Mouse (Mus musculus): ENCODE results near the gene Clcc1. TPM values are rescaled to one million over a fixed set of nuclear protein-coding genes. Genes with fewer than 3 reads are reported as not detected.
A peak's percentile ranks its signal among the peaks of the same experiment; 100 is the strongest.
"Not testable (repeated sequence)": the region's sequence is repeated elsewhere in the genome, so short reads cannot be mapped to it uniquely, and the experiment has no call there.

Clcc1 gene
- polyA plus RNA-seq, 1 experiment from 2014 or later, result 64.8 TPM

GRCm38 (mm10) chr3:108646036-108646435, 7.7 kb upstream of the Clcc1 start:
- H3K27me3 ChIP-seq (ENCODE audit: insufficient read depth, low read length), result no peaks in the 10 kb centered on the region
- H3K36me3 ChIP-seq (ENCODE audit: insufficient read depth, low read length), result no peaks in the 10 kb centered on the region
- no peak overlapping the region for H3K27ac ChIP-seq
- H3K4me1 ChIP-seq (replicated peaks; ENCODE audit: insufficient read depth, low read length), result no peaks in the 10 kb centered on the region
- DNase-seq (ENCODE audit: low spot score) (no peak), ATAC-seq (replicated peaks; ENCODE audit: low FRiP score, low read depth) (no peak)
- WGBS, result 72% methylated on average over 7 of the region's 7 CpGs
- H3K9ac ChIP-seq (ENCODE audit: low read depth, low read length), result no peak overlapping the region
- no peaks in the 10 kb centered on the region for H3K9me3 ChIP-seq (replicated peaks; ENCODE audit: low read length)
- H3K4me3 ChIP-seq (replicated peaks; ENCODE audit: low read depth, low read length), result no peak overlapping the region
- no peak overlapping the region for H3K4me2 ChIP-seq (ENCODE audit: low read length)
- TF ChIP-seq CTCF (IDR thresholded peaks at IDR 0.05; ENCODE audit: low read depth), result no peak

DNA sequence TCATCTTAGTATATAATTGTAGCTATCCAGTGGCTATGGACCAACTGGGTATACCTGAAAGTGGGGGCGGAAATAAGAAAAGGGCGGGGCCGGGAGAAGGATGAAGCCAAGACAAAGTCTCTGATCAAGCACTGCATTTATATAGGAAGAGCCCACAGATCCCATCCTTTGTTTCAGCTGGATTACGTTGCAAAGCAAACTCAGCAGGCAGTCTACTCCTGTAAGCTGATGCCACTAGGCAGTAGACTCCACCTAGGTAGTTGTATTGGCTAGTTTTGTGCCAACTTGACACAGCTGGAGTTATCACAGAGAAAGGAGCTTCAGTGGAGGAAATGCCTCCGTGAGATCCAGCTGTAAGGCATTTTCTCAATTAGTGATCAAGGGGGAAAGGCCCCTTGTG, 6.0 kb upstream of the Clcc1 start:
- not testable (repeated sequence) for H3K27me3 ChIP-seq (ENCODE audit: insufficient read depth, low read length); H3K9me3 ChIP-seq (replicated peaks; ENCODE audit: low read length); H3K4me2 ChIP-seq (ENCODE audit: low read length); H3K4me1 ChIP-seq (replicated peaks; ENCODE audit: insufficient read depth, low read length); H3K27ac ChIP-seq; DNase-seq (ENCODE audit: low spot score); ATAC-seq (replicated peaks; ENCODE audit: low FRiP score, low read depth); H3K36me3 ChIP-seq (ENCODE audit: insufficient read depth, low read length); H3K9ac ChIP-seq (ENCODE audit: low read depth, low read length); H3K4me3 ChIP-seq (replicated peaks; ENCODE audit: low read depth, low read length)
- 39% methylated on average over 5 of the region's 5 CpGs for WGBS

DNA sequence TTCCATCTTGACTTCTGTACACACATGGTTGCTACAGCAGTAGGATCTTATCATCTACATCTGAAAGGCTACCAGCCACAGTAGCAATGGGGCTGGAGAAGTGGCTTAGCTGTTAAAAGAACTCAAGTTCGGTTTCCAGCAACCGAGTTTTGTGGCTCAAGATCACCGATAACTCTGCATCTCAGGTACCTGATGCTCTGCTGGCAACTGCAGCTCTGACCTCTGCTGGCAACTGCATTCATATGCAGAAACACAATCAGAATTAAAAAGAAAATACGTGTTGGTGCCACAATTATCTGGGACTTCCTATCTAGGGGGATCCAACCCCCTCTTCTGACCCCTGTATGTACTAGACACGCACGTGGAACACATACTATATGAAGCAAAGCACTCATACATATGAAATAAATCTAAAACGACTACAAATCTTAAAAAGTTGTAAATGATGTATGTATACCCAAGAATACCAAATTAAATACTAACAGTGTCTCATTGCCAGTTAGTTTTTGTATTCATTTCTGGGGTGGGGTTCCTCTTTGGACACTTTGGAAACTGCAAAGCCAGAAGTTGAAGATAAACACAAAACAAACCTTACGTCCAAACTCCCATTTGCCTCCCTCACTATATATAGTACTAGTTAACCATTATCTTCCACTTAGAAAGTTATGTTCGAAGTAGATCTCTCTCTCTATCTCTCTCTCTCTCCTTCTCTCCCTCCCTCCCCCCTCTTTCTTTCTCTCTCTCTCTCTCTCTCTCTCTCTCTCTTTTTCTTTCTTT, 659 bp upstream of the Clcc1 start:
- peak; percentile 59; the same call in 1 of the 2 replicates for TF ChIP-seq CTCF (IDR thresholded peaks at IDR 0.05; ENCODE audit: low read depth)
- peak overlapping the region; percentile 70 for H3K4me3 ChIP-seq (replicated peaks; ENCODE audit: low read depth, low read length)
- no peak overlapping the region for H3K9ac ChIP-seq (ENCODE audit: low read depth, low read length)
- H3K4me2 ChIP-seq (ENCODE audit: low read length), result peak overlapping the region; percentile 64
- DNase-seq (ENCODE audit: low spot score) (peak; percentile 36), ATAC-seq (replicated peaks; ENCODE audit: low FRiP score, low read depth) (no peak)
- peaks cover 8% of the 10 kb centered on the region for H3K4me1 ChIP-seq (replicated peaks; ENCODE audit: insufficient read depth, low read length)
- H3K27ac ChIP-seq, result no peak overlapping the region
- WGBS, result 18% methylated on average over 9 of the region's 9 CpGs
- no peaks in the 10 kb centered on the region for H3K27me3 ChIP-seq (ENCODE audit: insufficient read depth, low read length)
- H3K36me3 ChIP-seq (ENCODE audit: insufficient read depth, low read length), result no peaks in the 10 kb centered on the region
- no peaks in the 10 kb centered on the region for H3K9me3 ChIP-seq (replicated peaks; ENCODE audit: low read length)

GRCm38 (mm10) chr3:108654566-108654965, 853 bp downstream of the Clcc1 start:
- DNase-seq (ENCODE audit: low spot score) (no peak), ATAC-seq (replicated peaks; ENCODE audit: low FRiP score, low read depth) (no peak)
- no peaks in the 10 kb centered on the region for H3K36me3 ChIP-seq (ENCODE audit: insufficient read depth, low read length)
- H3K4me1 ChIP-seq (replicated peaks; ENCODE audit: insufficient read depth, low read length), result peaks cover 8% of the 10 kb centered on the region
- TF ChIP-seq CTCF (IDR thresholded peaks at IDR 0.05; ENCODE audit: low read depth), result no peak
- H3K4me2 ChIP-seq (ENCODE audit: low read length), result peak overlapping the region; percentile 64
- H3K9ac ChIP-seq (ENCODE audit: low read depth, low read length), result peak overlapping the region; percentile 83
- no peaks in the 10 kb centered on the region for H3K9me3 ChIP-seq (replicated peaks; ENCODE audit: low read length)
- H3K27ac ChIP-seq, result 0 out of 2 replicates have a peak overlapping the region, but pooled peaks have one; percentile 75
- no peaks in the 10 kb centered on the region for H3K27me3 ChIP-seq (ENCODE audit: insufficient read depth, low read length)
- H3K4me3 ChIP-seq (replicated peaks; ENCODE audit: low read depth, low read length), result peak overlapping the region; percentile 70
- 21% methylated on average over 14 of the region's 14 CpGs for WGBS

DNA sequence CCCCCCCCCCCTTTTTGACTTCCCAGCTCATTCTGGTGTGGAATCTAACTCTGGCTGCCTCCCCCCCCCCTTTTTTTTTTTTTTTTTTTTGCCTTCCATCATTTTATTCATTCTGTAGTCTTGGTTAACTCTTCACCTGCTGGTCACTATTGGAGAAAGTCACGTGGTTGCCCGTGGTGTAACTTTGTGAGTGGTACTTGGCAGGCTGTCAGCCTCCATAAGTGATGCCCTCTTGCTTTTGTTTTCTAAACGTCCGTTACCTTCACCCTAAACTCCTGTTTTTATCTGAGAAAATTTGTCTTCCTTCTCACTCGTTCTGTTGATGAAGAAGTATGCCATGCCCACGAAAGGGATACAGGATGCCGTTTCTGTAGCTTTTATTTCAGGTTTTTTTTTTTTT, 1.8 kb downstream of the Clcc1 start:
- WGBS, result 84% methylated on average over 7 of the region's 7 CpGs
- no peak overlapping the region for H3K27ac ChIP-seq
- no peaks in the 10 kb centered on the region for H3K9me3 ChIP-seq (replicated peaks; ENCODE audit: low read length)
- no peak overlapping the region for H3K4me2 ChIP-seq (ENCODE audit: low read length)
- TF ChIP-seq CTCF (IDR thresholded peaks at IDR 0.05; ENCODE audit: low read depth), result no peak
- DNase-seq (ENCODE audit: low spot score) (no peak), ATAC-seq (replicated peaks; ENCODE audit: low FRiP score, low read depth) (no peak)
- H3K4me3 ChIP-seq (replicated peaks; ENCODE audit: low read depth, low read length), result no peak overlapping the region
- peaks cover 8% of the 10 kb centered on the region for H3K4me1 ChIP-seq (replicated peaks; ENCODE audit: insufficient read depth, low read length)
- H3K27me3 ChIP-seq (ENCODE audit: insufficient read depth, low read length), result no peaks in the 10 kb centered on the region
- no peak overlapping the region for H3K9ac ChIP-seq (ENCODE audit: low read depth, low read length)
- H3K36me3 ChIP-seq (ENCODE audit: insufficient read depth, low read length), result no peaks in the 10 kb centered on the region

GRCm38 (mm10) chr3:108658612-108659011, 4.9 kb downstream of the Clcc1 start:
- H3K36me3 ChIP-seq (ENCODE audit: insufficient read depth, low read length), result peaks cover 15% of the 10 kb centered on the region
- H3K27me3 ChIP-seq (ENCODE audit: insufficient read depth, low read length), result no peaks in the 10 kb centered on the region
- no peak for TF ChIP-seq CTCF (IDR thresholded peaks at IDR 0.05; ENCODE audit: low read depth)
- H3K9me3 ChIP-seq (replicated peaks; ENCODE audit: low read length), result no peaks in the 10 kb centered on the region
- H3K4me3 ChIP-seq (replicated peaks; ENCODE audit: low read depth, low read length), result no peak overlapping the region
- ATAC-seq (replicated peaks; ENCODE audit: low FRiP score, low read depth) (no peak), DNase-seq (ENCODE audit: low spot score) (no peak)
- WGBS, result 92% methylated on average over 9 of the region's 9 CpGs
- no peak overlapping the region for H3K9ac ChIP-seq (ENCODE audit: low read depth, low read length)
- no peak overlapping the region for H3K4me2 ChIP-seq (ENCODE audit: low read length)
- H3K4me1 ChIP-seq (replicated peaks; ENCODE audit: insufficient read depth, low read length), result peaks cover 8% of the 10 kb centered on the region
- no peak overlapping the region for H3K27ac ChIP-seq
